Mouse (Mus musculus) thymus, adult 2 months (tissue): Measurements from ENCODE around the gene Ciz1.

Experiments
- CTCF ChIP-seq: fragments of 200-500 bp; IDR thresholded peaks from 2 replicates; pipeline ENCODE4 v1.5.1; 2012; ENCODE audit warnings: mild to moderate bottlenecking, control low read depth, low read length, moderate library complexity, borderline replicate concordance; ENCODE audit not compliant: control insufficient read depth, poor library complexity, insufficient read depth; ENCODE audit errors: extremely low read depth
- POLR2A ChIP-seq: fragments of 200-500 bp; IDR thresholded peaks from 2 replicates; pipeline ENCODE4 v1.6.1; 2012; ENCODE audit warnings: mild to moderate bottlenecking, low read length, control low read depth, moderate library complexity; ENCODE audit not compliant: control insufficient read depth, poor library complexity, insufficient read depth; ENCODE audit errors: extremely low read depth

GRCm38 (mm10) chr2:32392063-32392462 lies 39.9 kb downstream of the Ciz1 start:
- no peak for TF ChIP-seq POLR2A
- no peak for TF ChIP-seq CTCF
